Mouse (Mus musculus) neural tube, embryonic 15.5 days (tissue): ENCODE data around the gene Etv3. TPM values are rescaled to one million over a fixed set of nuclear protein-coding genes. Genes with fewer than 3 reads are reported as not detected.
"Not testable (repeated sequence)": the region's sequence is repeated elsewhere in the genome, so short reads cannot be mapped to it uniquely, and the experiment has no call there.

Experiments used
- ATAC-seq: fragments of 200-750 bp; cut with Nextera tagmentation; 2 replicates; pipeline ENCODE4 v1.8.0; 2017; ENCODE audit warnings: mild to moderate bottlenecking, moderate TSS enrichment, moderate library complexity; ENCODE audit not compliant: low FRiP score
- H3K27ac ChIP-seq: fragments of 300-500 bp; sonication (generic); replicated peaks from 2 replicates; pipeline ENCODE4 v1.5.1; 2015; ENCODE audit warnings: mild to moderate bottlenecking, inconsistent platforms
- H3K27me3 ChIP-seq: fragments of 300-500 bp; sonication (generic); replicated peaks from 2 replicates; pipeline ENCODE4 v1.6.1; 2015; ENCODE audit warnings: inconsistent platforms
- H3K36me3 ChIP-seq: fragments of 300-500 bp; sonication (generic); 2 replicates; pipeline ENCODE4 v1.6.1; 2015; ENCODE audit warnings: inconsistent platforms
- H3K4me1 ChIP-seq: fragments of 300-500 bp; sonication (generic); 2 replicates; pipeline ENCODE4 v1.6.1; 2015; ENCODE audit warnings: inconsistent platforms
- H3K4me2 ChIP-seq: fragments of 300-500 bp; sonication (generic); 2 replicates; pipeline ENCODE4 v1.6.1; 2015; ENCODE audit warnings: inconsistent platforms, mild to moderate bottlenecking, moderate library complexity
- H3K4me3 ChIP-seq: fragments of 300-500 bp; sonication (generic); replicated peaks from 2 replicates; pipeline ENCODE4 v1.5.1; 2015; ENCODE audit warnings: mild to moderate bottlenecking, inconsistent platforms
- H3K9ac ChIP-seq: fragments of 300-500 bp; sonication (generic); replicated peaks from 2 replicates; pipeline ENCODE4 v1.6.1; 2015; ENCODE audit warnings: mild to moderate bottlenecking, inconsistent platforms
- H3K9me3 ChIP-seq: fragments of 300-500 bp; sonication (generic); replicated peaks from 2 replicates; pipeline ENCODE4 v1.6.1; 2016; ENCODE audit warnings: inconsistent platforms
- WGBS: fragments of 180-500 bp; shearing (Covaris S2); methylation state at CpG from one replicate; pipeline ENCODE4 v1.1.7; 2015; ENCODE audit warnings: mixed read lengths; 5-methylcytosine and 5-hydroxymethylcytosine counted together
- polyA plus RNA-seq: library from polyadenylated mRNA; unstranded; fragments of >200 nt; fragmentation: Nextera tagmentation; extraction: Ambion mirVana; gene quantifications from 2 replicates; pipeline ENCODE4 v1.2.1, GENCODE M21; 2015

Etv3 gene
- polyA plus RNA-seq, 1 experiment from 2014 or later: 9.2 TPM

- ATAC-seq: no peak
- Histone ChIP-seq H3K9me3 (no peaks in the 10 kb centered on the region), H3K36me3 (peaks cover 31% of the 10 kb centered on the region), H3K27ac (no peak overlapping the region), H3K4me1 (peaks cover 3% of the 10 kb centered on the region; the same call in 1 of the 2 replicates), H3K27me3 (no peaks in the 10 kb centered on the region), H3K4me3 (no peak overlapping the region), H3K9ac (no peak overlapping the region), H3K4me2 (no peak overlapping the region)
- 11% methylated on average over 8 of the region's 8 CpGs for WGBS
Measured at GRCm38 (mm10) chr3:87540714-87541113, 15.5 kb downstream of the Etv3 start.

DNA sequence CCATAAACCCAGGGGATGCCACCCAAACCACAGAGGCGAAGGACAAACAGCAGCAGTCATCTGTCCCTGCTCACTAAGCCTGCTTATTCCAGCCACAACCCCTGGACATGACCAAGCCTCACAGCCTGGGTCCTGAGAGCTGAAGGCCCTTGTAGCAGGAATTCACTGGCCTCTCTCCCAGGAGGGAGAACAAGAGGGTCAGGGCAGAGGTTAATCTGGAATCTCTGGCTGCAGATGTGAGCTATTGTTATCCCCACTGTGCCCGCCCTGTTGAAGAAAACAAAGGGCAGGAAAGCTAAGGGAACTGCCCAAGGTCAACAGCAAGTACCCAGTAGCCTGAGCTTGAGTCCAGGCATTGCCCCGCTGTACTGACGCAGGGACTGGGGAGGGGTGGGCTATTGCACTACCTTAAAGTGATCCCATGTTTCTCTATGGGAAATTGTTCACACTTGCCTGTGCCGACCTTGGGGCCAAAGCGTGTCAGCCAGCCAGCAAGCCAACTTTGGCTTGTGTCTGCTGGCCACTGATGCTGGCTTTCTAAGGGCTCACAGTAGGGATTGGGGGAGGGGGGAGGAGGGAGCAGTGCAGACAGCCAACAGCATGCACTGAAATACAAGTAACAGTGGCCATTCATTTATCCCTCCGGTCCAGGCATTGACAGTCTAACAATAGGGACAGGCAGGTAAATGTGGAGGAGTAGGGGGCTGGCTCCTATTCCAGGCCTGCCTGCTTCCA lies 17.4 kb downstream of the Etv3 start:
- Histone ChIP-seq H3K9ac (no peak overlapping the region), H3K27ac (no peak overlapping the region), H3K4me2 (no peak overlapping the region), H3K27me3 (no peaks in the 10 kb centered on the region), H3K4me1 (peaks cover 3% of the 10 kb centered on the region; the same call in 1 of the 2 replicates), H3K4me3 (no peak overlapping the region), H3K36me3 (peaks cover 12% of the 10 kb centered on the region), H3K9me3 (no peaks in the 10 kb centered on the region)
- WGBS: 26% methylated on average over 7 of the region's 7 CpGs
- no peak for ATAC-seq

DNA sequence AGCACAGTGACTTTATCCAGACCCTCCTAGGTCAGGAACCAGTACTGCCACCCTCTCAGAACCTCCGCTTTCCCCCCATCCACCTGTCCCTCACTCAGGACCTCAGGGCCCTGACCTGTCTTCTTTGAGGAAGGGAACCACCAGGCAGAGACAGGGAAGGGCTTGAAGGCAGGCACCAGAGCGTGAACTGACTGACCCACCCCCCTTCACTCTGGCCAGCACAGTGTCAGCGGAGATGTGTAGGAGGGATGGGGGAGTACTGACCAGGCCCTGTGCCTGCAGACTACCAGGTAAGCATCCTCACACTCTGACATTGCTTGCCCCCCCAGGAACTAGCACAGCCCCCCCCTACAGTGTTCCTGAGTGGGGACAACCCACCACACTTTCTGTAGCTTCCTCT lies 20.3 kb downstream of the Etv3 start:
- no peak overlapping the region for H3K27ac ChIP-seq
- H3K9ac ChIP-seq: no peak overlapping the region
- no peak for ATAC-seq
- no peaks in the 10 kb centered on the region for H3K36me3 ChIP-seq
- H3K4me3 ChIP-seq: no peak overlapping the region
- H3K4me1 ChIP-seq: peaks cover 9% of the 10 kb centered on the region; the same call in 1 of the 2 replicates
- no peaks in the 10 kb centered on the region for H3K27me3 ChIP-seq
- no peaks in the 10 kb centered on the region for H3K9me3 ChIP-seq
- whole genome bisulfite sequencing: 78% methylated on average over 3 of the region's 3 CpGs
- H3K4me2 ChIP-seq: no peak overlapping the region

- WGBS: 78% methylated on average over 10 of the region's 10 CpGs
- H3K27ac ChIP-seq: no peak overlapping the region
- H3K4me2 ChIP-seq: no peak overlapping the region
- peaks cover 5% of the 10 kb centered on the region; the same call in 1 of the 2 replicates for H3K4me1 ChIP-seq
- no peak for ATAC-seq
- no peak overlapping the region for H3K9ac ChIP-seq
- H3K9me3 ChIP-seq: no peaks in the 10 kb centered on the region
- H3K27me3 ChIP-seq: no peaks in the 10 kb centered on the region
- no peaks in the 10 kb centered on the region for H3K36me3 ChIP-seq
- no peak overlapping the region for H3K4me3 ChIP-seq
Measured at GRCm38 (mm10) chr3:87546291-87546721, 21.1 kb downstream of the Etv3 start.

DNA sequence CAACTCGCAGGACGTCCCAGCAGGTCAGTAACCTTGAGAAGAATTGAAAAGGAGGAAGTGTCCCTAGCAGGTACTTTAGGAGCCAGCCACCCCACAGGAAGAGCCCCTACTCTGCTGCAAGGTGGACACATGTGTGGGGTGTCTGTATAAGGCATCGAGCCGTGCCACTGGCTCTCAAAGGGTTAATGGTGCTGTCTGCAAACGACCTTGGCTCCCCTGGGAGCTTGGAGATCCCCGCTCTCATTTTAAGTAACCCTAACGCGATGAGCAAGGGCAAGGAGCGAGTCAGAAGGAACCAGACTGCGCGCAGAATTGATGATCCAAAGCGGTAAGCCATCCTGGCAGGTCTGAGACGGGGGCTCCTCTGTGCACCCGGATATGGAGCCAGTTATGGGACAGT lies 24.7 kb downstream of the Etv3 start:
- H3K4me3 ChIP-seq: no peak overlapping the region
- no peaks in the 10 kb centered on the region for H3K9me3 ChIP-seq
- H3K4me2 ChIP-seq: peak overlapping the region; percentile 9; the same call in 1 of the 2 replicates
- WGBS: 24% methylated on average over 14 of the region's 14 CpGs
- H3K36me3 ChIP-seq: no peaks in the 10 kb centered on the region
- peak overlapping the region; percentile 5; the same call in 1 of the 2 replicates for H3K9ac ChIP-seq
- no peak for ATAC-seq
- H3K27ac ChIP-seq: no peak overlapping the region
- peaks cover 5% of the 10 kb centered on the region; the same call in 1 of the 2 replicates for H3K4me1 ChIP-seq
- H3K27me3 ChIP-seq: no peaks in the 10 kb centered on the region; the same call in 1 of the 2 replicates

- Histone ChIP-seq H3K9me3 (no peaks in the 10 kb centered on the region), H3K4me3 (no peak overlapping the region), H3K27me3 (no peaks in the 10 kb centered on the region; the same call in 1 of the 2 replicates), H3K27ac (no peak overlapping the region), H3K9ac (no peak overlapping the region), H3K36me3 (no peaks in the 10 kb centered on the region), H3K4me1 (peaks cover 5% of the 10 kb centered on the region; the same call in 1 of the 2 replicates), H3K4me2 (no peak overlapping the region)
- no peak for ATAC-seq
- WGBS: 89% methylated on average over 4 of the region's 4 CpGs
Measured at GRCm38 (mm10) chr3:87552327-87552726, 27.1 kb downstream of the Etv3 start.

DNA sequence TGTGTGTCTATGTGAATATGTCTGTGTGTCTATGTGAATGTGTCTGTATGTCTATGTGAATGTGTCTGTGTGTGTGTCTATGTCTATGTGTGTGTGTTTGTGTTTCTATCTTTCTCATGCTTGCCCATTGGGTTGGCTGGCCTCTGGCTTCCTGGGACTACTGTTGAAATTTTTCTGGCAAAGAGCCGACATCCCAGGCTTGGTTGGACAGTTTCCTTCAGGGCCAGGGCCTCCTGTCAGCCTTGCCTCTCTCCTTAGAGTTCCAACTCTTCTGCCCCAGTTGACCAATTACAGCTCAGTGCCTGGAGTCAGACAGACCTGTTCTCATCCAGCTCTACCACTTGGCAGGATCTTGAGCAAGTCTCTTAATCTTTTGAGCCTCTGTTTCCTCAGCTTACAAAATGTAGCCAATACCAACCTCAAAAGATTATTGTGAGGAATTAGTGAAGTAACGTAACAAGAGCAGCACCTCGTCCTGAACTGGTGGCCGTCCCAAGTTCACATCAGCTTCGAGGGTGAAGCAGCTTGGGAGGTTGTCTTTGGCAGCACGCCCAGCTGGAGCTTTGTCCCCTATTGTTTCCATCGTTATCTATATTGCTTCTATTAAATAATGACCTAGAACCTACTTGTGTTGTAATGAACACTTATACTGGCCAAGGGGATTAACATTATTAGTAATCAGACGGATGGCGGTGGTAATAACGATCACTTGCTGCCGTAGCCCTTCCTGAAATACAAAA lies 28.2 kb downstream of the Etv3 start:
- H3K36me3 ChIP-seq: no peaks in the 10 kb centered on the region
- 51% methylated on average over 11 of the region's 11 CpGs for WGBS
- H3K4me2 ChIP-seq: no peak overlapping the region
- H3K9me3 ChIP-seq: no peaks in the 10 kb centered on the region
- ATAC-seq: no peak
- H3K4me3 ChIP-seq: no peak overlapping the region
- no peak overlapping the region for H3K27ac ChIP-seq
- H3K27me3 ChIP-seq: no peaks in the 10 kb centered on the region; the same call in 1 of the 2 replicates
- peaks cover 5% of the 10 kb centered on the region; the same call in 1 of the 2 replicates for H3K4me1 ChIP-seq
- no peak overlapping the region for H3K9ac ChIP-seq

- ATAC-seq, H3K9me3 ChIP-seq, H3K9ac ChIP-seq, H3K4me1 ChIP-seq, H3K27ac ChIP-seq, H3K27me3 ChIP-seq, H3K36me3 ChIP-seq, H3K4me3 ChIP-seq, H3K4me2 ChIP-seq: not testable (repeated sequence)
- WGBS: 87% methylated on average over 13 of the region's 13 CpGs
Measured at GRCm38 (mm10) chr3:87554859-87555258, 29.7 kb downstream of the Etv3 start.

DNA sequence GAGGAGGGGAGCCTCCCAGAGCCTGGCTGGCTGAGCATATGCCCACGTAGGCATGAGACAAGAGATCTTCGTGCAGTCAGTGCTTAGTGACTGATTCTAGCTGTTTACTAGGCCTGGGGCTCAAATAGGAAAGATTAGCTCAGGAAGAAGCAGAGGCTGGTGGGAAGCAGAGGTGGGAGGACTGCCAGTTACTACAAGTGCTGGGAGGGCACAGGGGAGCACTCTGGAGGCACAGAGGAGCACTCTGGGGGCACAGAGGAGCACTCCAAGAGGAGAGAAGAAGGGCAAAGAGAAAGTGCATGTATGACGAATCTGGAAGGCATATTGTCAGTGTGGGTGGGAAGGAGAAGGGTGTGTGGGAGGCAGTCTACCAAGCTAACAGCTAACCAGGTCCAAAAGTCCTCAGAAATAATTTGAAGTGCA lies 30.9 kb downstream of the Etv3 start:
- Histone ChIP-seq H3K27ac (no peak overlapping the region), H3K9ac (no peak overlapping the region), H3K4me1 (no peaks in the 10 kb centered on the region), H3K9me3 (no peaks in the 10 kb centered on the region), H3K4me2 (no peak overlapping the region), H3K27me3 (no peaks in the 10 kb centered on the region; the same call in 1 of the 2 replicates), H3K4me3 (no peak overlapping the region), H3K36me3 (no peaks in the 10 kb centered on the region)
- ATAC-seq: no peak
- WGBS: 61% methylated on average over 3 of the region's 3 CpGs

GRCm38 (mm10) chr3:87556668-87557278 lies 31.6 kb downstream of the Etv3 start:
- Histone ChIP-seq H3K4me2 (no peak overlapping the region), H3K4me1 (no peaks in the 10 kb centered on the region), H3K27ac (no peak overlapping the region), H3K36me3 (no peaks in the 10 kb centered on the region), H3K27me3 (no peaks in the 10 kb centered on the region; the same call in 1 of the 2 replicates), H3K9ac (no peak overlapping the region), H3K4me3 (no peak overlapping the region), H3K9me3 (no peaks in the 10 kb centered on the region)
- ATAC-seq: no peak
- WGBS: 89% methylated on average over 12 of the region's 12 CpGs

GRCm38 (mm10) chr3:87560156-87560555 lies 34.9 kb downstream of the Etv3 start:
- Histone ChIP-seq H3K27ac (no peak overlapping the region), H3K36me3 (no peaks in the 10 kb centered on the region), H3K27me3 (no peaks in the 10 kb centered on the region), H3K4me2 (no peak overlapping the region), H3K4me1 (peaks cover 2% of the 10 kb centered on the region), H3K9me3 (no peaks in the 10 kb centered on the region), H3K4me3 (no peak overlapping the region), H3K9ac (no peak overlapping the region)
- no peak for ATAC-seq
- WGBS: 64% methylated on average over 3 of the region's 3 CpGs
